Mouse (Mus musculus): ENCODE measurements around the gene Rp9.

The Rp9 gene

DNA sequence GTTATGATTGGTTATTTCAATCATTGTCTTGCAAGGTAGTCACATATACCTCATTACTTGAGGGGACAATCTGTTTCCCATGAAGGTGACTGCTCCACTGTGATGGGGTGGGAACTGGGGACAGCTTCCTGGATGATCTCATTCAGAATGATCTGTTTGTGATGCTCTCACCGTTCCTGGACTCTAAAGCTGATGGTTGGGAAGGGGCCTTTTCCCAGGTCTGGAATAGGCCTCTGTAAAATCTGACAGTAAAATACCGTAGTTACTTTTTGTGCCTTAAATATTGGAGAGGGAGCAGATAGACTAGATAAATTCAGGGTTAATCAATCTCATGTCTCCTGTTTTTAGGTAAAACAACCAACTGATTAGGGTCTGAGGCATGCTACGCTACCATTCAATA, at the start of gene Rp9:
TSS of gene Rp9 (minus strand) at position 101 of the 400 bp plus-strand sequence.
- DNase-seq (ENCODE audit: low spot score in 2 of 2), result no peak

DNA sequence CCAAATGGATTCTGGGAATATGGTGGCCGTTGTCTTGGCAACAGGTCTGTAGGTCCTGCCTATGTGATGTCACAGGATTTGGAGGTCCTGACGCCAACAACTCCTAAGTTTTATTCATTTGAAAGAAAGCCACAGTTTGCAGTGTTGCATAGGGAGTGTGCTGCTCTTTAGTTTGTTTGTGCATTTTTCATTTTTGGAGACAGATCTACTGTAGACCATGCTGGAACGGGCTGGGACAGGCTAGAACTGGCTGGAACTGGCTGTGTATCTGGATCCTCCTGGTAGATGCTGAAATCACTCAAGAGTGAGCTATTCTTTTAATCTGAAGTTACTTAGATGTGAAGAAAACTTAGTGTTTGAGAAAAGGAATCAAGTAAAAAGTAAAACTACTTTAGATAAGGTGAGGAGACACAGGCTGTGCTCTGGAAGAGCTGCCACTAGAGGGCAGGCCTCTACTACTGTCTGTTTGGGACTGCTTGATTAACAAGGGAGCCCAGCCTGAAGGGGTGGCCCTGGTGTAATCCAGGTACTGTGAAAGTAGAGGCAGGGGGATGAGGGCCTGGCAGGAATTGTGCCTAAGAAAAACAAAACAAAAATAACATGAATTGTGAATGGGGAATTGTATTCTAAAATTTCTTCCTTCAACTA, 49.0 kb upstream of the Rp9 start:
- DNase-seq (ENCODE audit: low spot score in 2 of 2), result peak; percentile 56 to 68

DNA sequence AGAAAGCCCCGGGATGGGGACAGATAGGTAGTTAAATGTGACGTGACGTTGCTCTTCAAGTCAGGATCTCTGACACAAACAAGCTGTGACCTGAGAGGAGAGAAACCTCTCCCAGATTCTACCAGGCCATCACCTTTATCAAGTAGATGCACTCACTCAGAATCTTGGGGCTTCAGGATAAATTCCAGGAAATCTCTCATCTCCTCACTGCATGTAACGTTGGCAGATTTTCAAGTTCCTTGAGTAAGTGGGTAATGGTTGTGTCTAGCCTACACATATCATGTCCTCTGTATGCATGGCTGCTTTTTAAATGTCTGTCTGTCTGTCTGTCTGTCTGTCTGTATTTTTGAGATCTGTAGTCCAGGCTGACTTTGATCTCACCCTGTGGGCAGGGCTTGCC, 45.5 kb upstream of the Rp9 start:
- DNase-seq (ENCODE audit: low spot score in 2 of 2), result no peak

DNA sequence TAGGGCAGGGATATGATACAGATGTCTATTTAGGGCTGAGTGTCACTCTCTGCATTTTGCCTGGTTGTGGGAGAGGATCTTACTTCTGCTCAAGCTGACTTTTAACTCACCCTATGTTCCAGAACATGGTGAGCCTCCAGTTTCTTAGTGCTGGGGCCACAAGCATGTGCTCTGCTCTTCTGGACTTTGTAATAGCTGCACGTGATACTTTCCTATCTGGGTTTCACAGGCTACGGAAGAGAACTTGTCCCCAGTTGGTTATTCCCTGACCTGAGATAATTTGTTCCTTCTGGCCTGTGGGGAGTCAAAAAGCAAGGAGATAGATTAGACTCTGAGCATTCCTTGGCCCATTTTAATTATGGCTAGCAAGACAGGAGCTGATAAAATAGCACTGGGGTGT, 36.0 kb upstream of the Rp9 start:
- no peak for DNase-seq (ENCODE audit: low spot score in 2 of 2)

DNA sequence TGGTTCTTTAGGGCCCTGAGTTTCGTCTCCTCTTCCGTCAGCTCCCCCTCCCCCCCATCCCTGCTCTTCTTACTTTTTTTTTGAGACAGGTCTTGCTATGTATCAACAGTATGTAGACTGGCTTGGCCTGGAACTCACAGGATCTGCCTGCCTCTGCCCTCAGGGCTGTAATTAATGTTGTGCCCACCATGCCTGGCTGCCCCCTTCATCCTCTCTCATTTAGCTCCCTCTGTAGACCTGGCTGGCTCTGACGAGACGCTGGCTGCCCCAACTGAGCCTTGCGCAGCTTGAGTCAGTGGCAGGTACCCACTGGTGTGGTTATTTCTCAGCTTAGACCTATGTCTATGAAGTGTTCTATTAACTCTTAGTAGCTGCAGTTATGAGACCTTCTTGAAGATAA, 34.0 kb upstream of the Rp9 start:
- DNase-seq (ENCODE audit: low spot score in 2 of 2), result no peak

DNA sequence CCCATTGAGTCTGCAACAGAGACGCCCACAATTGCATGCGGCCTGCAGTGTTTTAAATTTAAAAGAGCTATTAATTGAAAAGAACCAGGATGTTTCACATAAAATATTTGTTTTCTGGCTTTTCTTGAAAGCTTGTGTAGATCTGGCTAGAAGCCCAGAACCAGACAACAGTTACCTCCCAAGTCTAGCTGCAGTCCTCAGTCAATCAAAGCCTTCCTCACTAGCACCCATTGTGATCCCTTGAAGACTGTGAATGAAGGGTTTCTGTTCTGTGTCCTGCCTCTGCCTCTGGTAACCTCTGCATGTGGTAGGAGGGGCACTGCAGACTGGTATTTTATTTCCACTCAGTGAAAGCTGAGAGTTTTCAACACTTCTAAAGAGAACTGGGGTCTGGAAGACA, 33.4 kb upstream of the Rp9 start:
- DNase-seq (ENCODE audit: low spot score in 2 of 2), result peak in 1 of 2 experiments; percentile 17

DNA sequence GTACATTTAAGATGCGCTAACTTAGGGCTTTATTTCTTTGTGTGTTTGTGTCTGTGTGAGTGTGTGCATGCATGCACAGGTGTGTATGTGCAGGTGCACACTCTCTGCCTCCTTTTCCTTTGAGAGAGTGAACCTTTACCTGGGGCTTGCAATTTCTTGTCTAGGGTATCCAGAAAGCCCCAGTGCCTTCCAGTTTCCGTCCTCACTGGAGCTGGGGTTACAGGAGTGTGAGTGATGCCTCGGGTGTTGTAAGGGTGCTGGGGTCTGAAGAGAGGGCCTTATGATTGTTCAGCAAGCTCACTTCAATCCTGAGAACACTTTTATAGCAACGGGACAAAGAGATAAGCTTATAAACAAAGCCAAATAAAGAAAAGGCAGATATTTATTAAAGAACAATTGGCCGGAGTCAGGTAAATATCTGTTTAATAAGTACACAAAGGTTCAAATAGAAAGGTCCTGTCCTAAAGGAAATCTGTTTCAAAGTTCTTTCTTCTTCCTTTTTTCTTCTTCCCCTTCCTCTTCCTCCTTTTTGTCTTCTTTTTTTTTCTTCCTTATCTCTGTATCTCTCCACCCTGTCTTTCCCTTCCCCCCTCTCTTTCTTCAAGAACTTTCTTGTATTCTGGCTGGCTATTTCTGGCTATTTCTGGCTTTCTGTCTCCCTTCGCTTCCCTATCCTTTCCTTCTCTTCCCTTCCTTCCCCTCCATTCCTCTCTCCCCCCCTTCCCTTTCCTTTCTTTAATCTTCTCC, 27.7 kb upstream of the Rp9 start:
- DNase-seq (ENCODE audit: low spot score in 2 of 2), result no peak

DNA sequence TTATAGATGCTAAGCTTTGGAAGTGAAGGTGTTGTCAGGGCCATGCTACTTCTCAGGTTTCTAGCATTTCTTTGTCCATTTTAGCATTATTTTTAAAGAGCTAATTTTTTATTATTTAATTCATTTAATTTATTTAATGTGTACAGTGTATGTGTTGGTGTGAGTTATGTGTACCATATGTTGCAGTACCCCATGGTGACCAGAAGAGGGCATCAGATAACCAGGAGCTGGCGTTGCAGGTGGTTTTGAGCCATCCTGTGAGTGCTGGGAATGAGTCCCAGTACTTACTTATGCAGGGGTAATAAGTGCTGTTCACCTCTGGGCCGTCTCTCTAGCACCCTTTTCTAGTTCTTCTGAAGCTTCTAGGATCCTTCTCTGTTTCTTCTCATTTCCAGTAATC, 25.6 kb upstream of the Rp9 start:
- DNase-seq (ENCODE audit: low spot score in 2 of 2), result no peak

DNA sequence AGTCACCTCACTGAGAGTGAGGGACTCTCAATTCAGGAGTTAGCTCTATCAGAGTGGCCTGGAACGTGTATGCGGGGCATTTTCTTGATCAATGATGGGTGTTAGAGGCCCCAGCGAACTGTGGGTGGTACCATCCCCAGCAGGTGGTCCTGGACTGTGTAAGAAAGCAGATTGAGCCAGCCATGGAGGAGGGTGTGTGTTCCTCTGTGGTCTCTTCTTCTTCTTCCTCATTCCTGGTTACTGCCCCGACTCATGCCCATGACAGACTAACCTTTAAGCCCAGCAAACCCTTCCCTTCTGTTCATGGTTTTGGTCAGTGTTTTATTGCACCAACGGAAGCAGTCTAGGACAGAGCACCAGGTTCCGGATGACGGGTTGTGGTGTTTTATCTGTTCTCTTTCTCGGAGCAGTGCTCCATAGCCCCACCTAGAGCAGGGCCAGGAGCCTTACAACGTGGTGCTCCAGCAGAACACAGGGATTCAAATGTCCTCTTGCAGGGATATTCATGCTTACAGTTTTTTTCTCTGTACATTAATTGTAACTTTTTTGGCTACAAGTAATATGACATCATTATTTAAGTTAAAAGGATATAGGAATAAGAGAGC, 24.8 kb upstream of the Rp9 start:
- DNase-seq (ENCODE audit: low spot score in 2 of 2), result no peak

DNA sequence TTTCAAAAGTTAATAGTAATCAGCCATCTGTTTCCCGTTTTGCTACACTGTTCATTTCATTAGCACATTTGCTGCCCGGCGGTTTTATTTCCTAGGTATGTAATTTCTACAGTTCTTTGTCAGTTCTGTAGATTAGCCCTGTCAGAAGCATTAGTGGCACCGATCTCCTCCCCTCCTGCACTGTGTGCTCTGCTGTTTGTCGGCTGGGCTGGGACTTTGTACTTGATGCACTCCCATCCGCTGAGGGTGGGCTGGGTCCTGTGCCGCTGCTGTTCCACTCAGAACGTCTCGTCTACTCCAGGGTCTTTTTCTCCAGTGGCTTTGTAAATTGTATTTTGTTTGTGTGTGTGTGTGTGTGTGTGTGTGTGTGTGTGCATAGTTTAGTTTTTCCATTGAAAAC, 19.4 kb upstream of the Rp9 start:
- DNase-seq (ENCODE audit: low spot score in 2 of 2), result no peak

DNA sequence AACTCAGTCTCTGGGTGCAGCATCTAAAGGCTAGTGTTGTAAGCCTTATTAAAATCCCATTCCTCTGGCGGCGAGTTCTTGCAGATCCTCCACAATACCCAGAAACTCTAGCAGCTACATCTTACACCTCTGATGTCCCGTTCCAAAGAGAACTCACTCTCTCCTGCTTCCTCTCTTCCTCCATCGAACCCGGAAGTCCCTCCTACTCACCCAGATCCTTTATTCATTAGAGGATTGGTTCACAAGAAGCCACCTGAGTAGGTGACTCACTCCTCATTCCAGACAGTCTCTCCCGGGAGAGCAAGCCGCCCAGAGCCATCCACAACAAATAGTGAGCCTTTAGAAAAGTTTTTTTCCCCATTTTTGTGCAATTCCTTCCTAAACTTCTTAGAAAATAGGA, 16.7 kb upstream of the Rp9 start:
- DNase-seq (ENCODE audit: low spot score in 2 of 2), result no peak

DNA sequence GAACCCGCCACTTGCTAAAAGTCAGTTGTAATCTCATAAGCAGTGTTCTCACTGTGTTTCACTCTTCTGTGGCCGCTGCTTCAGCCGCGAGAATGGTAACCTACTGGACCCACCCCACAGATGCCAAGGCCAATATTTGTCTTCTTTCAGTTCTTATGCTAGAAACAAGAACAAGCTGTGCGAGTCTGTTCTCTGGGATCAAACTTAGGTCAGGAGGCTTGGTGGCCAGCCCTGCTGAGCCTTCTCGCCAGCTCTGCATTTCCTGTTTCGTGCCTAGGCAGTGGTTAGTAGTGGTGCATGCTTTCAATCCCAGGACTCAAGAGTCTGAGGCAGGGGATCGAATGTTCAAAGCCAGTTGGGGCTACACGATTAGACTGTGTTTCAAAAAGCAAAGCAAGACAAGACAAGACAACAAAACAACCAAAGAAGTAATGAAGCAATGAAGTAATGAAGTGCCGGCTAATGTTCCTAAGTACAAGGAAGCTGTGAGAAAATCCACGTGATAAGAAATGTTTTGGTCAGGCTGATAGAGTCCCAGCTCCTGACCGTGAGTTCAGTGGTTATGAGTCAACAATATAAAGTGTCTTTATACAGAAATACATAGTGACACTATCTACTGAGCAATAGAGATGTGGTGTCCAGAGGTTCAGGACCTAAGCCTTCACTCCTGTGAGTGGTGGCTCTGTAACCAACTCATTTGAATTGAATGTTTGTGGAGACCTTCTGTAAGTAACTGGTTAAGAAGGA, 15.2 kb upstream of the Rp9 start:
- no peak for DNase-seq (ENCODE audit: low spot score in 2 of 2)

DNA sequence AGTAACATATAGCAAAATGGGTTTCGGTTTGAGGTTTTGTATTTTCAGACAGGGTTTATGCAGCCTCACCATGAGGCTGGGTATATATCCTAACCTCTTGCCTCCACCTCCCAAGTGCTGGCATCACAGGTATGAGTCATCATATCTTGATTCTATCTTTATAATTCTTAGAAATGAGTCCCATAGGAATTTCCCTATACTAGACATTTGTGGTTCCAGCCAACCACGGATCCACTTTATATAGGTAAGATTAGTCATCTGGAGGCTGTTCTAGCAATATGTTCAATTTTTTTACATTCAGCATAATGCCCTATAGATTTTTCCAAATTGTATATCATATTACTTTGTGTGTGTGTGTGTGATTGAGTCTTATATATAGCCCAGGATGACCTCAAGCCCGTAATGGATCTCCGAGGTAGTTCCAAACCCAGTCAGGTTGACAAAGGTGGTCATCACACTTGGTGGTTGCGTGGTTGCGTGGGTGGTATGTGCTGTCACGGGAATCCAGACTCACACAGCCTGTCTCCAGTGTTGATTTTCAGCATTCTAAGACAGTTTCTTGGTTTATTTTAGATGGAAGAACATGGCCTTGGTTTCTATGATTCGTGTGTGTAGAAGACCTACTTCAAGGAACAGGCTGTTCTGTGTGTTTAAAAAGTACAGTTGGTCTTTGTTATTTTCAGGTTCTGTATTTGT, 14.5 kb upstream of the Rp9 start:
- peak in 1 of 2 experiments; percentile 40 for DNase-seq (ENCODE audit: low spot score in 2 of 2)

DNA sequence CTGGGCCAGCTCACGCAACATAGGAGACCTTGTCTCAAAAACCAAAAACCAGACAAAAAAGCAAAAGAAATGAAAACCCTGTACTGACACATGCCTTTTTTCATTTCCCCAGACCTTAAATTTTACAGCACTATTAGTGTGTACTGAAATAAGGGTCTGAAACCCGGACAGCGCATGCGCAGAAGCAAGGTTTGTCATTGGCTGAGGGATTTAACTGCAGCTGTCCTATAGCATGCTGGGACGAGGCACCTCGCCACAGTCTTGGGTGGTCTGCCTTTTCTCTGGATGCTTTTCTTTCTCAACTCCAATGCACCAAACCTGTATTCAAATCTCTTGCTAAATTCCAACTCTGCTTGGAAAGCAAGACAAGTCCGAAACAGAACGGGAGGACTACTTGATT, 9.4 kb upstream of the Rp9 start:
- no peak for DNase-seq (ENCODE audit: low spot score in 2 of 2)

DNA sequence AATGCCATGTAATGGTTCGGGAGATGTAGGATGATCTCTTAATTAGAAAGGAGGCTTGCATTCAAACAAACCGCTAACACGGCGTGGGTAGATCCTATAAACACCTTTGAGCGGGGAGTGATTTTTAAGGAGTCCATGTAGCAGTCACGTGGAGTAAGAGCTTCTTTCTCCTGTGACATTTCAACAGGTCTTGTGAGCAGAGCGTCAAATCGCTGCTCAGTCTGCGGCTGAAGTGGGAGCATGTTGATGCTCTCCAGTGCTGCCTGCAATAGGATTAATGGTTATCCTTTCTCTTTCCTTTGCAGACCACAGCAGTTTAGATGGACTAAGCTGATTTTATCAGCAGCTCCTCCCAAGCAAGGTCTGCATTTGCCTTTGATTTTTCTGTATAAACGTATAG, 6.7 kb upstream of the Rp9 start:
- DNase-seq (ENCODE audit: low spot score in 2 of 2), result peak; percentile 33 to 35

DNA sequence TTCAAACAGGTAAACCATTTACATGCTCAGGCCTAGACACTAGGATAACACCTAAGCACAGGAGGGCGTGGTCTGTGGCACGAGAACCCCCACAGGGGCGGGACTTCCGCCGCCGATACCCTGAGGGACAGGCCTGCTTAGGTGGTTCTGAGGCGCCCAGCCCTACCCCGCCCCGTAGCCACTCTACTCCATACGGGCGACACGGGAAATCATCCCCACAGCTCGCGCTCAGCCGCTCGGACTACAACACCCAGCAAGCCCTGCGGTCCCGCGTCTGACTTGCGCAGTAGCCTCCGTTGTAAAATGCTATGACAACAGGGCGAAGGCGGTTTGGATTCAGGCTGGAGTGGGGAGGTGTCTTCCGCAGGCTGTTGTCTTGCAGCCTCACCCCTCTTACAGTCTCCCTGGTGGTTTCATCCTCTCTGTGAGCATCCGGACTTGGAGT, 5.9 kb upstream of the Rp9 start, which contains the start of gene Bbs9:
TSS of gene Bbs9 (plus strand) at position 292 of the 445 bp plus-strand sequence.
- DNase-seq (ENCODE audit: low spot score in 2 of 2), result peak; percentile 96 to 98

DNA sequence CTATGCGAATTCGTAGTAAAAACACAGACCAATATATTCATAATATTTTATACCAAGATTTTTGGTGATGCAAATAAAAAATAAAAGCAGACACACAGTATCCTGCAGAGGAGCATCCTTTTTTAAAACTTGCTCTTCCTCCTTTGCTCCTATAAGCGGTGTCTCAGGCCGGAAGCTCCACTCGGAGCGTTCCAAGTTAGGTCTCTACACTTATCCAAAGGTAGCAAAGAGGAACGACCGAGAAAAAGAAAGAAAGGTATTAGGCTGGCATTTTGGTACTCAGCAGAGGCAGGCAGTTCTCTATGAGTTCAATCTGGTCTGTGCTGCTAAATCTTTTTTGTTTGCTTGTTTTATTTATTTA, 664 bp downstream of the Rp9 start:
- no peak for DNase-seq (ENCODE audit: low spot score in 2 of 2)

DNA sequence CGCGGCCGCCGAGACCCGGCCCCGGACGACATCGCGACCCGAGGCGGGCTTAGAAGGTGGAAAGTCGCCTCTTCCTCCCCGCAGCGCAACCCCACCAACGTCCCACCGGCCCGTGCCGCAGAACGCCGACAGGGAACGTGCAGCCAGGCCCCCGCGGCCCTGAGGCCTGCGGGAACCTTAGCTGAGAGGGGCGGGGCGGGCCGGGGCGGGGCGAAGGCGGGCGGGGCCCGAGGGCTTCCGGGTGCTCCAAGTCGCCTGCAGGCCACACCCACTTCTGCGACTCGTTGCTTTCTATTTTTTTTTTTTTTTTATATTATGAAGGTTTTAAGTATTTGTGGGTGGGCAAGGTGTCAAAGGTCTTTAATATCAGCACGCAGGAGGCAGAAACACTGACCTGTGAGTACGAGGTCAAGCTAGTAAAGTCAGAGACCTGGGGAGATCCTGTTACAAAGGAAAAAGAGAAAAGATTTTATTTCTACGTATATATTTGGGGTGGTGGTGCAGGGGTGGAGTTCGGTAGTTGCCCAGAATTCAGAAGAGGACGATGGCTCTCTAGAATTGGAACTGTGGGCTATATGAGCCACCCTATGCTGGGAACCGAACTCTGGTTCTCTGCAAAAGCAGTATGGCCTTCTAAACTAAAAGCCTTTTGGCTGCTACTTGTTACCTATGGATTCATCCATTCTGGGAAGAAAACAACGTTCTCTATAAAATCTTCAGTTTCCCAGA, 1.2 kb downstream of the Rp9 start:
- DNase-seq (ENCODE audit: low spot score in 2 of 2), result peak; percentile 27 to 37

DNA sequence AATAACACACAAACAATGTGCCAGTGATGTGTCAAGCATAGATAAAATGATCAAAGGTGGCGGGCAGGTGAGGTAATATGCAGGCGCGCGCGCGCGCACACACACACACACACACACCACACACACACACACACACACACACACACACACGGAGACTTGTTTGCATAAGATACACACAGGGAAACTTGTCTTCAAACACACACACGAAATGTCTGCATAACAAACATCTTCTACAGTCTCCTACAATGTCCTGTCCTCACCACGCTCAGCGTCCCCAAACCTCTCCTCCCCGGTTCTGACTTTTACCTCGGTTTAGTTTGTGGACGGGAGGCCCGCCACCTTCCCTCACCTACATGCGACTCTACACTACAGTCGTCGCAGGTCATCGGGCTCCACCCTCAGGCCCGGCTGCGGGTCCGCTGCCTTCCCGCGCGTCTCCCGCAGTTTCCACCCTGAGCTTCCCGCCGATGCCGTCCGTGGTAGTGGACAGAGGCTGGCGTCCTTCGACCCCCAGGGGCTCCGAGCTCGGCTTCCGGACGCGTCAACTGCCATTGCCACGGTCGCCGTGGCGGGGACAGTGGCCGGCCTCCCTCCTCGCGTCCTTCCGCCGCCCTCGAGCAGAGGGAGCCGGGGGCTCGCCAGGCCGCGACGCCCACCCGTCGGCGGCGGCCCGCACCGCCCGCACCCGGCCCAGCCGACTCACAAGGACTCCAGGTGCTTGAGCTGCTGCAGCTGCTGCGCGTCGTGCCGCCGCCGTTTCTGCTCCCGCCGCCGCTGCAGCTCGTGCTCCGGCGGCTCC, 2.0 kb downstream of the Rp9 start:
- peak; percentile 26 to 36 for DNase-seq (ENCODE audit: low spot score in 2 of 2)

DNA sequence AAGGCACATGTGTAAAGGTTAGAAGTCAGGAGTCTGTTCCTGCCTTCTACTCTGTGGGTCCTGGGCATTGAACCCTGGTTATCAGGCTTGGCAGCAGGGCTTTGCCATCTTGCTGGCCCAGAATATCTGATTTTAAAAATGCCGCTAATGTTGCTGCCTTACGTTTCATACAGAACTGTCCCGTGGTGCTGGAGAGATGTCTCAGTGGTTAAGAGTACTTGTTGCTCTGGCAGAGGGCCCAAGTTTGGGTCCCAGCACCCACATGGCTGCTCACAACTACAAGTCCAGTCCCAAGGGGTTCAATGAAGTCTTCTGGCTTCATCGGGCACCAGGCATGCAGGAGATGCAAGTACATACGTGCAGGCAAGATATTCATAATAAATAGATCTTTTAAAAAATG, 3.3 kb downstream of the Rp9 start:
- DNase-seq (ENCODE audit: low spot score in 2 of 2), result no peak
